Mouse (Mus musculus) B cell, adult 67 days (primary cell): ENCODE data around the gene Oas1g. TPM values are rescaled to one million over a fixed set of nuclear protein-coding genes. Genes with fewer than 3 reads are reported as not detected.

Source experiments
- total RNA-seq, 2 experiments: library from RNA; stranded (reverse); gene quantifications; 4 replicates each; pipeline ENCODE4 v1.2.4; 2023

Gene Oas1g
- not detected for total RNA-seq

GRCm38 (mm10) chr5:120887413-120887812 is at the start of gene Oas1g:
Gene Oas1g, minus strand, starts transcription at chr5:120887613.

GRCm38 (mm10) chr5:120914204-120914603 is 26.8 kb upstream of the Oas1g start, which contains the start of gene Oas1d:
Gene Oas1d, plus strand, starts transcription at chr5:120914536.

GRCm38 (mm10) chr5:120906791-120907733 is 19.6 kb upstream of the Oas1g start, which contains the start of gene Oas1a:
Gene Oas1a, minus strand, starts transcription at chr5:120907521.

GRCm38 (mm10) chr5:120861121-120861520 is 26.3 kb downstream of the Oas1g start, which contains the start of gene Oas1h:
Gene Oas1h, plus strand, starts transcription at chr5:120861421.

GRCm38 (mm10) chr5:120847067-120847466 is 40.3 kb downstream of the Oas1g start, which contains the start of gene Oas1f:
Gene Oas1f, plus strand, starts transcription at chr5:120847367.

Other genes starting within 250 kb of the Oas1g start
- 10 to 100 TPM; 49.7 to 54.9 TPM for gene Rasal1, start 238.8 kb downstream of the Oas1g start, total RNA-seq
- 100 to 1,000 TPM; 260 to 264 TPM for gene Dtx1, start 175.7 kb downstream of the Oas1g start, total RNA-seq
- gene Oas2, start 137.8 kb downstream of the Oas1g start, total RNA-seq, result 1 to 10 TPM; 5.0 to 9.7 TPM
- 1 to 10 TPM; 1.7 to 5.0 TPM for gene Oas3, start 110.0 kb downstream of the Oas1g start, total RNA-seq
- gene Oas1e, start 92.1 kb downstream of the Oas1g start, total RNA-seq, result 1 to 10 TPM in 1 of 2 experiments, under 1 TPM in 1; 0.98 to 2.1 TPM
- 10 to 100 TPM; 12.0 to 17.8 TPM for gene Oas1c, start 75.1 kb downstream of the Oas1g start, total RNA-seq
- not detected for gene Oas1f, start 40.2 kb downstream of the Oas1g start, total RNA-seq
- gene Oas1h, start 26.2 kb downstream of the Oas1g start, total RNA-seq, result not detected
- 1 to 10 TPM; 2.7 to 3.8 TPM for gene Oas1a, start 19.9 kb upstream of the Oas1g start, total RNA-seq
- gene Oas1d, start 26.9 kb upstream of the Oas1g start, total RNA-seq, result not detected
- gene Rph3a, start 122.5 kb upstream of the Oas1g start, total RNA-seq, result not detected